Mouse (Mus musculus): ENCODE data around the gene Myom3.
"Not testable (repeated sequence)": the region's sequence is repeated elsewhere in the genome, so short reads cannot be mapped to it uniquely, and the experiment has no call there.

Myom3 gene

GRCm38 (mm10) chr4:135759356-135759976, at the start of gene Myom3:
Myom3 (plus strand) TSS chr4:135759715.
- no peak for DNase-seq (ENCODE audit: low spot score in 2 of 2)

GRCm38 (mm10) chr4:135710392-135710791, 49.1 kb upstream of the Myom3 start:
- DNase-seq (ENCODE audit: low spot score in 2 of 2) = no peak

GRCm38 (mm10) chr4:135714776-135715175, 44.7 kb upstream of the Myom3 start:
- DNase-seq (ENCODE audit: low spot score in 2 of 2) = no peak

- DNase-seq (ENCODE audit: low spot score in 2 of 2) = not testable (repeated sequence)
These were observed 43.1 kb upstream of the Myom3 start for GRCm38 (mm10) chr4:135716438-135716837.

GRCm38 (mm10) chr4:135722540-135723290, 36.8 kb upstream of the Myom3 start:
- no peak for DNase-seq (ENCODE audit: low spot score in 2 of 2)

GRCm38 (mm10) chr4:135726416-135726815, 33.1 kb upstream of the Myom3 start:
- no peak for DNase-seq (ENCODE audit: low spot score in 2 of 2)

- DNase-seq (ENCODE audit: low spot score in 2 of 2) = no peak
These were observed 31.7 kb upstream of the Myom3 start, which contains the start of gene Il22ra1 for GRCm38 (mm10) chr4:135727817-135728216. Il22ra1 (plus strand) TSS chr4:135728172.

GRCm38 (mm10) chr4:135730204-135730603, 29.3 kb upstream of the Myom3 start:
- DNase-seq (ENCODE audit: low spot score in 2 of 2) = no peak

GRCm38 (mm10) chr4:135730951-135731350, 28.6 kb upstream of the Myom3 start:
- no peak for DNase-seq (ENCODE audit: low spot score in 2 of 2)

GRCm38 (mm10) chr4:135733901-135734300, 25.6 kb upstream of the Myom3 start:
- no peak for DNase-seq (ENCODE audit: low spot score in 2 of 2)

- no peak for DNase-seq (ENCODE audit: low spot score in 2 of 2)
These were observed 22.6 kb upstream of the Myom3 start for GRCm38 (mm10) chr4:135736903-135737302.

GRCm38 (mm10) chr4:135738237-135738636, 21.3 kb upstream of the Myom3 start:
- DNase-seq (ENCODE audit: low spot score in 2 of 2) = no peak

- no peak for DNase-seq (ENCODE audit: low spot score in 2 of 2)
These were observed 20.4 kb upstream of the Myom3 start for GRCm38 (mm10) chr4:135739148-135739547.

- DNase-seq (ENCODE audit: low spot score in 2 of 2) = no peak
These were observed 19.8 kb upstream of the Myom3 start for GRCm38 (mm10) chr4:135739672-135740071.

GRCm38 (mm10) chr4:135743520-135743919, 16.0 kb upstream of the Myom3 start:
- DNase-seq (ENCODE audit: low spot score in 2 of 2) = no peak

GRCm38 (mm10) chr4:135744726-135745448, 14.6 kb upstream of the Myom3 start:
- DNase-seq (ENCODE audit: low spot score in 2 of 2) = no peak

- no peak for DNase-seq (ENCODE audit: low spot score in 2 of 2)
These were observed 13.9 kb upstream of the Myom3 start for GRCm38 (mm10) chr4:135745613-135746012.

GRCm38 (mm10) chr4:135750896-135751295, 8.6 kb upstream of the Myom3 start:
- DNase-seq (ENCODE audit: low spot score in 2 of 2) = no peak

GRCm38 (mm10) chr4:135752106-135752778, 7.3 kb upstream of the Myom3 start:
- DNase-seq (ENCODE audit: low spot score in 2 of 2) = no peak

- no peak for DNase-seq (ENCODE audit: low spot score in 2 of 2)
These were observed 6.7 kb upstream of the Myom3 start for GRCm38 (mm10) chr4:135752779-135753164.

- DNase-seq (ENCODE audit: low spot score in 2 of 2) = no peak
These were observed 1.2 kb upstream of the Myom3 start for GRCm38 (mm10) chr4:135758331-135758730.

- no peak for DNase-seq (ENCODE audit: low spot score in 2 of 2)
These were observed 690 bp upstream of the Myom3 start for GRCm38 (mm10) chr4:135758825-135759224.

All from frontal cortex, postnatal 25 days (tissue).